ENCODE assay signal across 7 mouse cellular contexts in the genomic region with DNA sequence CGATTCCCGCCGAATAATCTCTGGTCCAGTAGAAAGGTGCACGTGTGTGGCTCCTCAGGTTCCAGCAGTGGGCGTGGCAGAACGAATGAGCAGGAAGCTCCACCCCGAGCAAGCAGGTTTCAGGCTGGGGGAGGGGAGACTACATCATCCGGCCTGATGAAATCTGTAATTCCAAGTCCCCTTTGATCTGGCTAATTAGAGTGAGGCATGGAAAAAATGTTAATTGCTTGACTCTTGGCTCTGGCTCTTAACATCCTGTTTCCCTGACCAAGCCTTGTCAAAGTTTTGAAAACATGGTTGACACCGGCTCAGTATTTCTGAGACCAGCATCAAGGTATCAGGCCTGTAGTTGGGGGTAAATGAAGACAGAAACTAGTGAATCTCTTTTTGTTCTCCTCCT.
DNase-seq lines count a peak whose midpoint lies in the region; ATAC-seq and TF ChIP-seq lines count a peak whose summit lies in the region.
"Not testable (repeated sequence)": the region's sequence is repeated elsewhere in the genome, so short reads cannot be mapped to it uniquely, and the experiment has no call there.

No protein-coding gene starts in this region.

- ATAC-seq in G1E (ENCODE audit: extremely low read depth, insufficient number of reproducible peaks, low FRiP score, poor library complexity, severe bottlenecking); lung, embryonic 14.5 days (ENCODE audit: insufficient read depth): not testable (repeated sequence)

- WGBS in lung, embryonic 14.5 days, result 65% methylated on average over 3 of the region's 9 CpGs

- TF ChIP-seq CTCF in E14TG2a.4 (conservative IDR thresholded peaks at IDR 0.05; ENCODE audit: low read length); G1E (IDR thresholded peaks at IDR 0.05; ENCODE audit: low read depth, low read length); lung, embryonic 14.5 days (IDR thresholded peaks at IDR 0.05; ENCODE audit: low read depth): not testable (repeated sequence)

- DNase-seq in ES-CJ7 (ENCODE audit: low read depth, low spot score) (peak; percentile 79), R1 (ENCODE audit: low read depth, low spot score) (peak; percentile 79)
- not testable (repeated sequence) for DNase-seq in G1E (ENCODE audit: low spot score)
- peak; percentile 17 for DNase-seq in kidney, adult 11 months
- DNase-seq in kidney, adult 9 months, result peak; percentile 26
- DNase-seq in lung, embryonic 14.5 days, result peak; percentile 13

- H3K27me3 ChIP-seq in E14TG2a.4 (ENCODE audit: insufficient read depth, low read length); G1E (ENCODE audit: insufficient read depth, low read length); lung, embryonic 14.5 days (ENCODE audit: insufficient read depth, low read length): not testable (repeated sequence)

- H3K4me2 ChIP-seq in lung, embryonic 14.5 days, result not testable (repeated sequence)

- H3K4me1 ChIP-seq in E14TG2a.4 (replicated peaks; ENCODE audit: low read depth, low read length), result peaks cover 16% of the 10 kb centered on the region
- not testable (repeated sequence) for H3K4me1 ChIP-seq in G1E (ENCODE audit: insufficient read depth, low read depth, low read length); lung, embryonic 14.5 days (ENCODE audit: insufficient read depth)

- H3K4me3 ChIP-seq in E14TG2a.4 (replicated peaks; ENCODE audit: low read length) (peak overlapping the region; percentile 51), G1E (ENCODE audit: low read depth, low read length) (peak overlapping the region; percentile 26; the same call in 1 of the 2 replicates)
- H3K4me3 ChIP-seq in lung, embryonic 14.5 days (ENCODE audit: low read depth, low read length), result not testable (repeated sequence)

- H3K9me3 ChIP-seq in E14TG2a.4 (ENCODE audit: low read length); G1E (replicated peaks); lung, embryonic 14.5 days (ENCODE audit: low read depth, low read length): not testable (repeated sequence)

- H3K9ac ChIP-seq in lung, embryonic 14.5 days, result not testable (repeated sequence)

- not testable (repeated sequence) for H3K27ac ChIP-seq in lung, embryonic 14.5 days (ENCODE audit: low read depth)

- not testable (repeated sequence) for H3K36me3 ChIP-seq in E14TG2a.4 (ENCODE audit: insufficient read depth, low read length); G1E (replicated peaks); lung, embryonic 14.5 days (ENCODE audit: insufficient read depth)
